Mouse (Mus musculus): ENCODE data around the gene Rassf4.

DNA sequence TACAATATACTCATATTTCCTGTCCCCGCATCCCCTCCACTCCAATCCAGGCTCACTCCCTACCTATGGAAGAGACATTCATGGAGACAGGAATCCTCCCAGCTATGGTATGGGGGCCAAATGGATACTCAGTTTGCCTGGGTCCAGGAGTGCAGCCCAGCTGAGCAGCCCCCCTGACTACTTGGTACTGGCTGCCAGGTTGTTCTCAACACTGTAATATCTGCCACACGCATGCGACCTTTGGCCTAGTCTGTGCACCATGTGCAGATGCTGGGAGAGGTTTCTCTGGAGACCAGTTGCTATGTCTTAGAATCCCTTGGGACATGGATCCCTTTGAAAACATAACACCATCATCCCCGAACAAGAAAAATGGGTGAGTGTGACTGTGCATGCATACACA, 2.0 kb downstream of the Rassf4 start:
- TF ChIP-seq CTCF (conservative IDR thresholded peaks at IDR 0.05; ENCODE audit: low read length) (no peak), POU5F1 (IDR thresholded peaks at IDR 0.05; ENCODE audit: borderline replicate concordance, low read length) (no peak), NANOG (IDR thresholded peaks at IDR 0.05; ENCODE audit: borderline replicate concordance, low read length) (no peak)
